ENCODE assay signal across 12 mouse cellular contexts in genomic region chr1:137060914-137061313, GRCm38 (mm10).
"Had no signal": no experiment of that assay in that cellular context is flagged by ENCODE, and none has a peak within 500 bp of the region (broad histone marks: within the 10 kb centered on the region; RNA-seq: fewer than 3 reads in every experiment).

No protein-coding gene starts in this region.

- DNase-seq: gastrocnemius, postnatal 25 days; heart, adult 18-20 months; heart, postnatal 10 days; heart, postnatal 4 days; kidney, adult 11 months; kidney, adult 2 months; kidney, adult 9 months; kidney, postnatal 14 days; kidney, postnatal 36 days; layer of hippocampus, adult 9-11 months; layer of hippocampus, postnatal 36 days; left cerebral cortex, postnatal 4 days had no signal
